Mouse (Mus musculus) liver (tissue): ENCODE data around the gene Csrnp1.

Experiments used
- DNase-seq: peaks from one replicate; pipeline ENCODE4 v3.0.0-alpha.2; 2020; ENCODE audit warnings: mixed read lengths

The Csrnp1 gene

GRCm38 (mm10) chr9:120001945-120002725, 17.7 kb upstream of the Csrnp1 start:
- peak; percentile 93 for DNase-seq

DNA sequence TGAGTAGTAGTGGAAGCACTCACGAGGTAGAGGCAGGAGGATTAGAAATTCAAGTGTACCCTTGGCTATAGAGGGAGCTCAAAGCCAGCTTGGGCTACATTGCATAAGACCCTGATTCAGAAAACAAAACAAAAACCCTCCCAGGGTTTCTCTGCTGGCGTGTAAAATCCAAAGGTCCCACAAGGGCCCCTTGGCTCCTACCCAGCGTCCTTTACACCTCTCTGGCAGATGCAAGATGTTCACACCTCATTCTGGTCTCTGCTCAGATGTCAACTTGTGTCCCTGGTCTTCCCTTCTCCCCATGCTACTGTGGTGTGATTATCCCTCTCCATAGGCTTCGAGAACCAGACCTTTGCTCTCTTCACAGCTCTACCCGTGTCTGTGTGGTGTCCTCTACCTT, 16.3 kb upstream of the Csrnp1 start:
- DNase-seq: no peak

- no peak for DNase-seq
Measured at GRCm38 (mm10) chr9:119999636-120000035, 15.2 kb upstream of the Csrnp1 start.

DNA sequence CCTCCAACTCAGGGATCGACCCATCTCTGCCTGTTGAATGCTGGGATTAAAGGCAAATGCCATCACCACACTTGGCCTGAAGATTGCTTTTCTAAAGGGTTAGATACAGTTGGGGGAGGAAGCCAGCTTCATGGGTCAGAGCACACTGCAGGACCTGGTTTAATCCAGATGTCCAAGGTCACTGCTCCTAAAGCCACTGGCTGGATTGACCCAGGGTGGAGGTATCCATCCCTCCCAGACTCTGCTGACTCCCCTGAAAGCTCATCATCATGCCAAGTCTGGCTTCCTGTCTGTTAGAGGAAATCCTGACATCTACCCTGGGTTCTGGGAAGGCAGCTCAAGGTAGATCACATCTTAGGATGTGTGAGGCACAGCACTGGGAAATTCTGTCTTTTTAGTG, 14.3 kb upstream of the Csrnp1 start:
- DNase-seq: no peak

DNA sequence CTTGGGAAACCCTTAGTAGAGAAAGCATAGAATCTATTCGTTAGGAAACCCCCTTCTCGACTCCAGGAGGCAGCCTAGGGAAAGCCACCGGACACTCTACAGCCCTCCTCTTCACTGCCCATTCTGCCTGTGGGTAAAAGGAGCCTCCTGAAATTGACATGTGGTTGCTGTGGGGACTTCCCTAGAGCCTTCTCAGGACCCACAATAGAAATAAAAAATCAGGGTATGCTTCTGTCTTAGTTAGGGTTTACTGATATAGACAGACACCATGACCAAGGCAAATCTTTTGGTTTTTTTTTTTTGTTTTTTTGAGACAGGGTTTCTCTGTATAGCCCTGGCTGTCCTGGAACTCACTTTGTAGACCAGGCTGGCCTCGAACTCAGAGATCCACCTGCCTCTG, 11.6 kb upstream of the Csrnp1 start:
- DNase-seq: no peak

GRCm38 (mm10) chr9:119994207-119994606, 9.7 kb upstream of the Csrnp1 start:
- DNase-seq: no peak

DNA sequence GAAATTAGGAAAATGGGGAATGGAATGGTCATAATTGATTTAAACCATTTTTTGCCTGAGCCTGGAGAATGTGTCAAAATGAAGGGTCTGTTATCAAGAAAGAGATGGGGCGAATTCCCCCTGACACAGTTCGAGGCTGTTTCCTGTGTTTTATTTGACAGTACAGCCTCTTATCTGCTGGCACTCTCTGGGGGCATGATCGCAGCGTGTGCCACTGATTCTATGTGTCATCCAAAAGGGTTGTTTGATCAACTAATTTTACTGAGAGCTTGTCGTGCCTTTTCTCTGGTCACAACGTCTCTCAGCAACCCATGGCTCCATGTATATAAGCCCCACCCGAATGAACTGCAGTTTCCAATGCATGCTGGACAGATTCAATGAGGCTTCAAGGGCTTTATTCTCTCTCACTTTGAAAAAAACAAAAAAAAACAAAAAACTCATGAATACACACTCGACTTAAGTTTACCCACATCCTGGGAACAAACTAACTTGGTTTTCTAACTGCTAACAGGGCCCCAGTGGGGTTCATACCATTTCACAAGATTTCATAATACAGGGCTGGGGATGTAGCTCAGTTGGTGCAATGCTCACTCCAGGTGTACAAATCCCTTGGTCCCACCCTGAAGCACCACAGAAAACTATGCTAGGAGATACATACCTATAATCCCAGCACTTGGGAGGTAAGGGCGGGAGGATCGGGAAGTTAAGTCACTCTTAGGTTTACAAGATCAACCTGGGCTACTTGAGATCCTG, 8.8 kb upstream of the Csrnp1 start:
- no peak for DNase-seq

GRCm38 (mm10) chr9:119991310-119991709, 6.9 kb upstream of the Csrnp1 start:
- DNase-seq: no peak

DNA sequence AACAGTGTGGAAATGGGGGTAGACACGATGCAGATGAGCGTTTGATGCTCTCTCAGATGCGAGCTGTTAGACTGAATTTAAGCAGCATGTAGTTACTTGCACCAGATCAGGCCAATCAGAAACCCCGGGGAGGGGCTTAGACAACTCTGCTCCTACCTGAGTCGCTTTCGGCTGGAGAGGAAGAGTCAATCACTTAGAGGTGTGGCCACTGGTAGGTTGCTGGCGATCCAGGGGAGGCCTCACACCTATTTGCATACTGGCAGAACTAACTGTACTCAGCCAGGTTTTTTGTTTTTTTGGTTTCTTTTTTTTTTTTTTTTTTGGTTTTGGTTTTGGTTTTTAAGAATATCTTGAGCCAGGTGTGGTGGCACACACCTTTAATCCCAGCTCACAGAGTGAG, 3.8 kb upstream of the Csrnp1 start:
- DNase-seq: no peak

- DNase-seq: no peak
Measured at GRCm38 (mm10) chr9:119985881-119986574, 1.6 kb upstream of the Csrnp1 start.

DNA sequence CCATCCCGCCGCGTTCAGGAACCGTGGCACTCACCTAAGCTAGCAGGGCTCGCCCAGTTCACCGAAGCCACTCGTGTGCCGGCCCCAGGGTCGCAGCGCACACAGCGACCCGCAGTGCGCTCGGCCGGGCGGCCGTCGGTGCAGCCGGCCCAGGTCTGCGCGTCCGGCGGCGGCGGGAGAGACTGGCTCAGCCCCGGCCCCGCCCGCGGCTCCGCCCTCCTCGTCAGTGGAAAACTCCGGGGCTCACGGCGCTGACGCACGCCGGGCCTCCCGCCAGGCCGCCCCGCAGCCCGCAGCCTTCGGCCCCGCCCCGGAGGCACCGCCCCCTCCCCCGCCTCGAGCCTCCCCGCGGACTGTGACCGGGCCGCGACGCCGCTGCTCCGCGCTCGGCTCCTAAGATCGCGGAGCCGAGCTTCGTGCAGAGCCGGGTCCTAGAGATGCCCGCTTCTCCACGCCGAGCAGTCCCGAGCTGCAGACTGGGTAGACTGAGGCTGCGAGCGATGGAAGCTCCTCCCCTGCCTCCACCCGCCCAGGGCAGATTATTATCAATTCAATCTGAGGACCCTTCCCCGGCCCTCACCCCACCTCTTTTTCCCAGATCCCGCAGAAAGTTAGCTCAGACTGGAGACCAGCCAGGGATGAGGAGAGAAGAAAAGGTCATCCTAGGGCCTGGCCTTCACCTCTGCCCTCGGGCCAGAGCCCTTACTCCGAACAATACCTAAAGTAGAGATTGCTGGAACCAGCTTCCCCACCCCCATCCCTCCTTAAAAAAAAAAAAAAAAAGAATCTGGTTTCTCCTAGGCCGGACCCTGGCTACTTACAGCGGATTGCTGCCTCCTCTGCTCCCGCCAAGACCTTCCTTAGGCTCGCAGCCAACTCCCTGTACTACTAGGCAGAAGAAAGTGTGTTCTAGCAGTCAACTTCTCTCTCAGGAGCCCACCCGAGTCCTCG, 598 bp downstream of the Csrnp1 start:
- DNase-seq: peak; percentile 91

GRCm38 (mm10) chr9:119982956-119983551, 1.4 kb downstream of the Csrnp1 start:
- DNase-seq: no peak

DNA sequence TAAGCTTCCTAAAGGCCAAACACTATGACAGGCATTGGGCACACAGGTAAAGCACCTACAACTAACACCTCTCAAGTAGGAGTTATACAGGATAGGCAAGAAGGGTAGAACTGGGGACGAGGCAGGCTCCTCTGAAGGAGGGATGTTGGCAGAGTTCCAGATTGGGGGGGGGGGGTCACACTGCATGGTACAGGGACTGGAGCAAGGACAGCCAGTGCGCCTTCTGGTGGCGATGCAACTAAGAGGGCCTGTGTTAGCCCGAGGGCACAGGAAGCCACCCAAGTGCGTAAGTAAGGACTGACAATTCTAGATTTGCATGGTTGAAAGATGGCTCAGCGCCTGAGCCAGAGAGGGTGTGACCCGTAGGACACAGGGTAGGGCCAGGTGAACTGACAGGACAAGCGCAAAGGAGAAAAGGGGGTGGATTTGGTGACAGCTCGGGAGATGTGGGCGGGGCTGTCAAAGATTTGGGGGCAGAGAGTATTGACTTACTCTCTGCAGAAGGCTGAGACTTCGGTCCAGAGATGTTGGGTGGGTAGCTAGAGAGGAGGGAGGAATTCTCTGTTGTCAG, 2.1 kb downstream of the Csrnp1 start:
- peak; percentile 61 for DNase-seq

DNA sequence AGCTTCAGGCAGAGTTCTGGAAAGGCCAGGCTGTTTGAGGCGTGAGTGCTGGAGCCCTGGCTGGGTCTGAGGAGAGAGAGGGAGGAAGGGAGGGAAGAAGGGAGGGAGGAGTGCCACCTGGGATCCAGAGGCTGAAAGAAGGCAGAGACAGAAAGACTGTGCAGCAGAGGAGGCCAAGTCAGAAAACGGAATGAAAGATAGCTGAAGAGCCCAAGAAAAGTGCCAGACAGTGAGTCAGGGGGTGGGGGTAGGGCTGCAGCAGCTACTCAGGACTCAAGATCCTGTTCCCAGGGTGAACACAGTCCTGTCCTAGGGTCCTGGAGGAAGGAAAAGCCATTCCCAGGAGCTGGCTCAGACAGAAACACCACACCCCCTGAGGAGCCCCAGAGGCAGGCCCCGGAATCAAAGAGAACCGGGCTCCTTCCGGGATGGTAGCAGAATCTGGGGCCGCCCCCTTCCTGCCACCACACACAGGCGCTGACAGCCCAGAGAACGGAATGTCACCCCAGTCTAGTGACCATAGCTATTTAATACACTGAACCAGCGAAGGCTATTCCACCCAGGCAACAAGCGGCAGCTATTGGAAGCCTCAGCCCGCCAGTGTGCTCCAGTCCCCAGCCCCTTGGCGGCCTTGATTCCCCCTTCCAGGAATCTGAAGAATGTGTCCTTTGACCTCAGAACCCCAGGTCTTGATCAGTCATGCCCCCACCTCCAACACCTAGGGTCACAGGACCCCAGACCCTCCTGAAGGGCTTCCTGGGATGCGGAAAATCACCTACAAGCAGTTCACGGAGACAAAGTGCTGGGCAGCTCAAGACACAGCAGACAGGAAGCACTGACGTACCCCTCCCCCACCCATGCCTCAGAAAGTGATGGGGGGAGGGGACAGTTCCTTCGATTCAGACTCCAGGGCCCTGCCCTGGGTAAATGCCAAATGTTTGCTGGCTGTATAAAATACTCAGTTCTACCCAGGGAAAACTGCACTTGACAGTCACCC, 3.0 kb downstream of the Csrnp1 start:
- peak; percentile 65 for DNase-seq

GRCm38 (mm10) chr9:119980770-119981182, 3.7 kb downstream of the Csrnp1 start:
- DNase-seq: no peak

GRCm38 (mm10) chr9:119979749-119980148, 4.7 kb downstream of the Csrnp1 start:
- DNase-seq: no peak

GRCm38 (mm10) chr9:119978811-119979441, 5.5 kb downstream of the Csrnp1 start:
- no peak for DNase-seq

DNA sequence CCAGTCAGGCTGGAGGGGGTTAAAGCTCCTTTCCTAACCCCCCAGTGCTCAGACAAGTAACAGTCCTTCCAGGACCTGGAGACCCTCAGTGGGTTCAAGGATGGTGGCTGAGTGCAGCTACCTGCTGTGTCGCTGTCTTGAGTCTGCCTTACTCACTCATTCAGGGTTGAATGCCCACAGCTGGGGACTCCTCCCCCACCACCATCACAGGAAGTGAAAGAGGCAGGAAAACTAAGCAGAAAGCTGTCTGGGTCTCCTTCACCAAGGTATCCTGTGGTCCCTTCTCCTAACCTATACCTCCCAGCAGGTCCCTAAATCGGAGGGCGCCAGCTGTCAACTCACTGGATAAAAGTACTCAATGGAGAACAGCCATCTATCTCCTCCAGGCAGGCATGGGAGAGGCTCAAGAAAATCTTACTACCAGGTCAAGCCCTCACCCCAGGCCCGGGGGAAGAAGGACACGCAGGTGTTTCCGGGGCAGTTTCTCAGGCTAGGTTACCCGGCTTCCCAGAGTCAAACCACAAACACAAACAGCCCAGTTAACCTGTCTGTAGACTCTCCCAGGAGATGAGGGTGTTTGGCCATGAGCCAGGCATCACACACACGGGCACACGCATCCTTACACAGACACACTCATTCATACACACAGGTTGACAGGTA, 6.2 kb downstream of the Csrnp1 start:
- DNase-seq: no peak

DNA sequence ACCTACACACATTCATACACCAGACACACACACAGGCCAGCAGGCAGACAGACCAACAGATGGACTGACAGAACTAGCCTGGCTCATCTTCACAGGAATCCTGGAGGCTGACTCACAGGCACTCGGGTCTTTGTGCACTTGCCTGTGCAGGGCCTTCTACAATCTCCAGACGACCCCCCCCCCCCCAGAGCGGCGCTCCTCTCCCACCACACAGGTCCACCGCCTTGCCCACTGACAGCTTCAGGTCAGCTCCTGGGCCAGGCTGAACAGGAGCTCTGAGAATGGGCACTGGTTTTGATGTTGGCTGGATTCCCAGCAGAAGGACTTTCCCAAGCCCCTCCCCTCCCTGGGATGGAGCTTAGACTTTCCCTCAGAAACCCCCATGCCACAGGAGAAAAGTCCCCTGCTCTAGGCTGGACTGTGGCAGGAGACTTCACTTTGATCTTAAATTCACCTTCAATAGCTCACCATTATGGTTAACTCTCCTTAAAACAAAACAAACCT, 6.8 kb downstream of the Csrnp1 start:
- no peak for DNase-seq
